Mouse (Mus musculus): ENCODE measurements around the gene Apbb1.
A peak's percentile ranks its signal among the peaks of the same experiment; 100 is the strongest.

Apbb1 gene

DNA sequence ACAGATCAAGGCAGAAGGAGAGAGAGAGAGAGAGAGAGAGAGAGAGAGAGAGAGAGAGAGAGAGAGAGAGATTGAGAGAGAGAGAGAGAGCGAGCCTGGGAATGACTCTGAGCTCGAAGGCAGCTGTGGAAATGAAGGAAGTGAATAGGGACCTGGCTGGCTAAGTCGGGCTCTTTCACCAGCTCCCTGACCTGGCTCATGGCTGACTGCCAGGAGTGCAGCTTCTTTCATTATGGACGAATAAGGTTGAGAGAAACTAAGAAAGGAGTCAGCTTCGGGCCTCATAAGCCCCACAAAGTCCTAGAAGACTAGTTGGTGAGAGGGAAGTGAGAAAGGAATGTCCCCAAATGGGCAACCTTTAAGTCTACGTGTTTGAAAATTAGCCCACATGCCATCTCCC, 61.3 kb downstream of the Apbb1 start:
- DNase-seq (ENCODE audit: low spot score in 2 of 2), result no peak

DNA sequence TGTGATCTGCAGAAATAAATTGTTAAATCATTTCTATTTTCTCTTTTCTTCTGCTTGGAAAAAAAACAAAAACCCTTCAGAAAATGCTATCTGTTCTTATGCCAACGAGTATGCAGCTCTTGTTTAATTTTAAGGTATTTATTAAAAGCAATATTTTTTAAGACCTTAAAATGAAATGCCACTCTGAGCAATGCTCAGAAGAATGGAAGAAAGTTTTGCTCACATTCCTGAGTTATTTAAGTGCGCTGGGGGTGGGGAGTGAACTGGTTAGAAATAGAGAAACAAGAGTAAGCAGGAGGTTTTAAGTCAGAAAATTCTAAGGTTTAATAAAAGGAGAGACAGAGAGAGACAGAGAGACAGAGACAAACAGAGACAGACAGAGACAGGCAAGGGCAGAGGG, 61.7 kb downstream of the Apbb1 start:
- no peak for DNase-seq (ENCODE audit: low spot score in 2 of 2)

GRCm38 (mm10) chr7:105519336-105519735, 62.1 kb downstream of the Apbb1 start:
- DNase-seq (ENCODE audit: low spot score in 2 of 2), result peak; percentile 69 to 82

DNA sequence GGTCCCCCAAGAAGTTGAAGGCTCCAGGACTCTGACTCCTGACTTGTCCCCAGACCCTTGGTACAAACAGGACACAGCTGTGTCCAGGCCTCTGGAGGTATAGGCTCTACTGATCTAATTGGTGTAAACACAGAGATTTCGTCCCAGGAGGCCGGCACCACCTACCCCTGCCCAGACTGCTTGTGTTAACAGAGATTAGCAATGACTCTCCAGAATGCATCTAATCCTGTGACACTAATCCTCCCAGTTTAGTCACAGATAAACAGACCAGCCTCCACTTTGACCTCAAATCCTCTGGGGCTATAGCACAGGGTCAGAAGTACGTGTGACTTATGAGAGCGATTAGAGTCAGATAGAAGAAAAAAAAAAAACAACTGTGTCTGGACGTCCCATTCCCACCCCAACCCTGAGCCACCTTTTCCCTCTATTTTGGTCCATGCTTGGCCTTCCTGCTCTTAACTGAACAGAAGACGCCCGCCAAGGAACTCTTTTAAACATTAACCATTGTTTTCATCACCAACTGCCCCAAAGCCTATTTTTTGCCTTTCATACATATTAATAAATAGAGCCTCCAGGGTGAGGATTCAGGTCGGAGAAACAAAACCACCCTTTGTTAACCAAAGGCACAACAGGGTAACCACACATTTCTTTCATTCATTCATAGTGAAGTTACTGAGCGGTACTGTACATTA, 64.6 kb downstream of the Apbb1 start:
- no peak for DNase-seq (ENCODE audit: low spot score in 2 of 2)

DNA sequence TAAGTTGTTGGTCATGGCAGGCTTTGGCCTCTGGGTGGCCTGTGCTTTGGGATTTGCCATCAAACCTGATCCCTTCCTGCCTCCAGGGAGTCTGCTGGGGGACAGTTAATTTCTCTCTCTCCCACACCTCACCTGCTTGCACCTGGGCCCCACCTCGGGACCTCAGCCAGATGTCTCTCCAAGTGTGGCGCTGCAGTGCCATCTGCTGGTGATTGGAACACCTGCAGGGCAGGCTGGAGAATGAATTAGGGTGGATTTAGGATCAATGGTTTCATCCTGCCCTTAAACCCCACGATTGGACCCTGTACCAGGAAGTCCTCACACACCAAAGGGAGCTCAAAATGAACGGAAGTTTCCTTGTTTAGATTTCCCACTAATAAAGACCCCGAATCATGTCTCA, 66.3 kb downstream of the Apbb1 start:
- DNase-seq (ENCODE audit: low spot score in 2 of 2), result peak; percentile 31 to 57

DNA sequence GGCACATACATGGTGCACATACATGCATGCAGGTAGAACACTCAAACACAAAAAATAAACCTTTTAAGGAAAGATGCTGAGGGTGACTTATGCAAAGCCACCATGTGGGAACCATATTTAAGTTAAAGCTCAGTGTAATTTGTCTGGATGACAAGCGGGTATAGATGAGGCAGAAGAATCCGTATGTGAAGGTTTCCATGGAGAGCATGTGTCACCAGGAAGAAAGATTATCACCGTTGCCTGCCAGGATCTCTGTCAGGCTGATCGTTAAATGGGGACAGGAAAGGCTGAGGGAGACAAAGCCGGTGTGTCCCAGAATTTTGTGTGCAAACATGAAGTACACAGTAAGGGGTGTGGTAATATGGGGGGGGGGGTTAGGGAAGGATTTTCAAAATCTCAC, 66.9 kb downstream of the Apbb1 start:
- no peak for DNase-seq (ENCODE audit: low spot score in 2 of 2)

GRCm38 (mm10) chr7:105513845-105514291, 67.6 kb downstream of the Apbb1 start:
- no peak for DNase-seq (ENCODE audit: low spot score in 2 of 2)

GRCm38 (mm10) chr7:105510143-105510542, 71.3 kb downstream of the Apbb1 start:
- DNase-seq (ENCODE audit: low spot score in 2 of 2), result peak in 1 of 2 experiments; percentile 27

Measured in frontal cortex, postnatal 14 days (tissue).